Mouse (Mus musculus) right cerebral cortex, postnatal 10 days (tissue): ENCODE measurements around the gene Synj2.

Source experiments
- DNase-seq, 2 experiments: peaks; one replicate each; pipeline ENCODE4 v3.0.0; 2021; ENCODE audit warnings: low spot score in 2 of 2

The Synj2 gene

GRCm38 (mm10) chr17:5973536-5973935 is 32.5 kb downstream of the Synj2 start:
- DNase-seq: no peak

DNA sequence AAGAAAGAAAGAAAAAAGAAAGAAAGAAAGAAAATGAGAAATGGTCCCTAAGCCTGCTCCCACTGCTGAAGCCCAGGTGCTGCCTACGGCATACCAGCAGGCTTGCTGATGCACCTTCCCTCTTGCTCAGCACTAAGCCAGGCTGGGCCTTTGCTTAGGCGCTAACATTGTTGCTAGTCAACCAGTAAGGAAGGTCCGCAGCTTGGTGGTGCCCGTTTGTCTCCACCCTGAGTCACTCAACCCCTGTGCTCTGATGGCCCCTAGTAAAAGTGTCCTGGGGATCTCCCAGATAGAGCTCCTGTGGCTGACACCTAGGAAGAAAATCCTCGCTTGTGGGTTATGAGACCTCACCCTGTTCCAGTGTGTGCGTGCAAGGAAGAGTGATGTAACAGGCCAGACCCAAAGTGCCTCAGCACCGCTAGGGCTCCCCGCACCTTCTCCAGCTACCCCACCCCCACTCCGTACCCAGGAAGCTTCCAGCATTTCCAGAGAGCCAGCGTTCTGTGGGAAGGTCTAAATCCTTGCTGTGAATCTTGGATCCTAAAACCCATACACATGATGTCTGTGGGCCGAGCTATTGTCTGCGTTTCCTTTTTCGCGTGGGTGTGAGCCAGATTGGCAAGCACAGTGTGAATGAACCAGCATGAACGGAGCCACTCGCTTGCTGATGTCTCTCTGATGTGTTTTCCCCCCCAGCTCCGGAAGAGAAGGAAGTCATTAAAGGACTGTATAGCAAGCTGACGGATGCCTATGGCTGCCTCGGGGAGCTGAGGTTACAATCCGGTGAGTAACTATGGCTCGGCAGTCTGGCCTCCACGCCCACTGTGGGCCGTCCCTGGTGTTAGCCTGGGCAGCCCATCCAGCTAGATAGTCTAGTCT is 34.3 kb downstream of the Synj2 start:
- peak; percentile 83 to 90 for DNase-seq

DNA sequence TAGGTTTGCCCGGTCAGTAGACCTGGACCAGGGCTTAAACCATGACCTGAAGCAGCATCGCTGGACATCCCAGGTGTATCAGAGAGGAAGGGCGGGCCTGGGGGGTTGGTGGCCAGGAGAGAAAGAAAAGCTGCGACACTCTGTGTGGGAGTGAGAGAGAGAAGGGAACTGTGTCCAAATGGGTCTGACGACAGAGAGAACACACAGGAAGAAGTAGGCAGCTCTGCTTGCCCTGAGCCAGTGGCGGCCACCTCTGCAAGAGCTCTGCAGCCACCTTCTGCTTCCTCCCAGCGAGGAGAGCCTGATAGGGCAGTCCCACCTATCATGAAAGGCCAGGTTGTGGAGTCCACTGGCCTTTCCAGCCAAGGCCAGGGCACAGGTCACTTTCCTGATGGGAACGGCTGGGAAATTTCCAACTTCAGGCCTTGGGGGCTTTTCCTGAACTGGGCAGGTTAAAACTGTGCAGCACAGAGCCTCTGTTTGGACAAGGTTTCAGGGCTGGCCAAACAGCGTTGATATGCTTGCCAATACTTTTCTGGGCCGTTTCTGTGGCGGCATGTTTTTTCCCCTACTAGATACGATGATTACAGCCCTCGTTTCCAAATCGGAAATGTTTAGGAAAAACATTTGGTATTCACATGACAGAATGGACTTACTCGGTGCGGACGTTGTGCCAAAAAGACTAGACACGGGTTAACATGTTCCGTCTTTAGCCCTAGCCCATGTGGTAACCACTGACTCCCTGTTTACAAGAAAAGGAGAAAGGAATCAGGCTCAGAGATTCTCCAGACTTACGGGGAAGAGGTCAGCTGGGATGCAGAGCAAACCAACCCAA is 35.4 kb downstream of the Synj2 start:
- no peak for DNase-seq

DNA sequence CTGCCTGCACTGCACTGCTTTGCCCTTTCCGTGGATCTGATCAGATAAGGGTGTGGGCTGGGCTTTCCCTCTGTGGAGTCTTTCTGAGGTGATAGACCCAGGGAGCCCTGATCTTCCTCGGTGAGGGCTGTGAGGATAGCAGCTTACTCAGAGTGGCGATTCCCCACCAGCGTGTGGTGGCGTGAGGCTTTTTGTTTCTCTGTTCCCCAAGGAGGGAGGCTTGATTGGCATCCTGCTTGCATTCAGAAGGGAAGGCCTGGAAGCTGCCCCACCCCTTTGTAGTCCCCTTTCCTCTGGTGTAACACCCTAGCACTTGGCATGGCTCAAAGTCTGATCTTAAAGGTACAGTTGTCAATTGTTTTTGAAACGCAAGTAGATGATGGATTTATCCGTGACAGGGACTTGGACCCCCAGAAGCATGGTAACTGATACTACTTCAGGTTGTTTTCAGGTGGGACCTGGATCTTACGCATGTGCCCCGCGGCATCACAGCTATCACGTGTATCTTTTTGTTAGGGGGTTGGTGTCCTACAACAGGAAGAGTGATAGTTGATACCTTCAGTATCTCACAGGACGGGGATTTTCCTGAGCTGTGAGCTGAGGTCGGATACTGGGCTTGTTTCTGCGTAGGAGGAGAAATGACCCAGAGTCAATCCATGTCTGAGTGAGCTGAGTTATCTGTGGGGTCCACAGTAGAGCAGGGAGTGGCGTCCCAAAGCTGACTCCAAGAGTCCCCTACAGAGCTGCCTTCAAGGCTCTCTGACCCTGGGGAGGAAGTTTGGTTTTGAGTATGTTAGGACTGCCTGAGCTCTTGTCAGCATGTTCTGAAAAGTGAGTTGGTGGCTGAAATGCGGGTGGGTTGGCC is 36.2 kb downstream of the Synj2 start:
- DNase-seq: no peak

DNA sequence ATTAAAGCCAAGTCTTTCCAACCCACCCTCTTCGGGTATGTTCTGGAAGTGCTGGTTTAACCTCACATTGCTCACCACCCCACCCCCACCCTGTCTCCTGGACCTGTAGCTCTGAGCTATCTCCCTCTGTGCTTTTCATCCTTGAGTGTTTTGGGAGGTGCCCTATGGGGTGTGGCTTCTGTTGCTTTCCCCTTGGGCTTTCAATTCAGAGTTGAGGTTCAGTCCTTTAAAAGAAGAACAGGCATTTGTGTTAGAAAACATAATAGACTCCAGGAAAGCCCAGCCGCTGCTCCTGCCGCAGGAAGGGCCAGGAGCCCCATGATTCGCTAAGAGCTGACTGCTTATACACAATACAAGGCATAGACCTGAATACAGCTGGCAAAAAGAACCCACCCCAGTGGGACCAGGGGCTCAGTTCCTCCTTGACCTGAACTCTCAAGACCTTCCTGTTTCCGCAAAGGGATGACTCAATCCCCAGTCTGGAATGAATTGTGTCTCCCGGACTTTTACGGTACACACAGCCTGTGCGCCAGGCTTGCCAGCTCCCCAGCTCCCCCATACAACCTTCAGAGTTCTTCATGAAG is 36.9 kb downstream of the Synj2 start:
- no peak for DNase-seq

DNA sequence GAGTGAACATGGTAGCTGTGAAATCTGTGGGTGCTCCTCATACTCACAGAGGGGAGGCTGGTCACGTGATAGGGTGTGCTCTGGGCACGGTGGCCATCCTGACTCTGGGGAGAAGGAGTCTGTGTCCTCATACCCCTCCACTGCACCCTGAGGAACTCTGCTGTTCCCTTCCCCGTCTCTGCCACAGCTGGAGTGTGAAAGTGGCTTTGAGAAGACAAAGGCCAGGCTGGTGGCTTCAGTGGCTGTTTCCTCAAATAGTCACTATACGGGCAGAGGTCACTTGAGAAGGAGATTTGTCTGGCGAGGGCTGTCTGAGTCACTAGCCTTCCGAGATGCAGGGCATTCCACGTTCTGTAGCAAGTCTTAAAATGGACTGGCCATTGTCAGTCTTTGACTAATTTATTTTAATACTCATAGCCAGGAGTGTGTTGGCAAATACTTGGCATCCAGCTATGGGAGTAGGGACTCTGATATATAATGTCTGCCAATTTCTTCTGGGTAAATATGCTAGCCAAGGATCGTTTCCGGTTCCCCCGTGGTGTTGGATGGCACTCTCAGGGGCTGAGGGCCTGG is 37.5 kb downstream of the Synj2 start:
- no peak for DNase-seq

GRCm38 (mm10) chr17:5980860-5981259 is 39.8 kb downstream of the Synj2 start:
- no peak for DNase-seq

GRCm38 (mm10) chr17:5983150-5983549 is 42.1 kb downstream of the Synj2 start:
- DNase-seq: no peak

DNA sequence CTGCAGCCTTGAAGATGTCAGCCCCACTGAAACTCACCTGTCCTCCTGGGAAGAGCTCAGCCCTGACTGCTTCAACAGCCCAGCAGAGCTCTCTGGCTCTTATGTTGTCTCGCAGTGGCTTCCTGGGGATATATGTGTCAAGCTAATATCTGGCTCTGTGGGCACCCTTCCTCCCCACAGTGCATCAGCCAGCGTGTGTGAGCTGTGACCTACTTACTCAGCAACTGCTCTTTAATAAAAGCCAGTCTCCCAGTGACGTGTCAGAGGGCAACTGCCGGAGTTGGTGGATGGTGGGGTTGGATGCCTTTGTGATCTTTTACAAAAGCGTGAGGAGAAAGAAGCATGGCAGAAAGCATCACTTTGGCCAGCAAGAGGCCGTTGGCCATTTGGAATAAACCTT is 42.8 kb downstream of the Synj2 start:
- no peak for DNase-seq

DNA sequence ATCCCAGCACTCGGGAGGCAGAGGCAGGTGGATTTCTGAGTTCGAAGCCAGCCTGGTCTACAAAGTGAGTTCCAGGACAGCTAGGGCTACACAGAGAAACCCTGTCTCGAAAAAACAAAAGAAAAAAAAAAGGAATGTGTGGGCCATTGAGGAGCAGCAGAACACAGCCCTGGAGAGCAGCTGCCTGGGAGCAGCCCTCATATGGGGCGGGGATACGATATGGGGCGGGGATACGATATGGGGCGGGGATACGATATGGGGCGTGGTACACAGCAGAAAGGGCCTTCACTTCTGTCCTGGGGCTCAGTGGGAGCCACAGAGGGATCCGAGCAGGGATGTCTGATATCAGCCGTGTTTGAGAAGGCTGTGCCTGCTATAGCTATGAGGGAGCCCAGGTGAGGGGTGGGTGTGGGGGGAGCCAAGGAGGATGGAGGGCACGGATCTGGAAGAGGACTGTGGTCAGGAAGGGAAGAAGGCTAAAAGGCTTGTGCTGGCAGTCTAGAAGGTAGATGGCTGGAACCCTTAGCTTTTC is 43.7 kb downstream of the Synj2 start:
- DNase-seq: no peak

DNA sequence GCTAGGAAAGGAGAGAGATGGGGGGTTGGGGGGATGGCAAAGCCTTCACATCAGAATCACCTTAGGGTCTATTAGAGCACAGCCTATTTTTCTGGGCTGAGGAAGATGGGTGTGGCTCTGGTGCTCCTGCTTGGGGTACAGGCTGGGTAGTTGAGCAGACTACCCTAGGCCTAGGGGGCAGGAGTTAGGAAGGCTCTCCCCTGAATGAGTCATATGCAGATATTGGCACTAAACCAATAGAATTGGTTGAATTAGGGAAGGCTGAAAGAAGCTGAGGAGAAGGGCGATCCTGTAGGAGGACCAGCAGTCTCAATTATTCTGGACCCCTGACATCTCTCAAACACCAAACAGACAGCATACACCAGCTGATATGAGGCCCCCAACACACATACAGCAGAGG is 44.2 kb downstream of the Synj2 start:
- DNase-seq: no peak

GRCm38 (mm10) chr17:5987271-5988056 is 46.4 kb downstream of the Synj2 start:
- no peak for DNase-seq

GRCm38 (mm10) chr17:5988102-5988501 is 47.0 kb downstream of the Synj2 start:
- DNase-seq: no peak

DNA sequence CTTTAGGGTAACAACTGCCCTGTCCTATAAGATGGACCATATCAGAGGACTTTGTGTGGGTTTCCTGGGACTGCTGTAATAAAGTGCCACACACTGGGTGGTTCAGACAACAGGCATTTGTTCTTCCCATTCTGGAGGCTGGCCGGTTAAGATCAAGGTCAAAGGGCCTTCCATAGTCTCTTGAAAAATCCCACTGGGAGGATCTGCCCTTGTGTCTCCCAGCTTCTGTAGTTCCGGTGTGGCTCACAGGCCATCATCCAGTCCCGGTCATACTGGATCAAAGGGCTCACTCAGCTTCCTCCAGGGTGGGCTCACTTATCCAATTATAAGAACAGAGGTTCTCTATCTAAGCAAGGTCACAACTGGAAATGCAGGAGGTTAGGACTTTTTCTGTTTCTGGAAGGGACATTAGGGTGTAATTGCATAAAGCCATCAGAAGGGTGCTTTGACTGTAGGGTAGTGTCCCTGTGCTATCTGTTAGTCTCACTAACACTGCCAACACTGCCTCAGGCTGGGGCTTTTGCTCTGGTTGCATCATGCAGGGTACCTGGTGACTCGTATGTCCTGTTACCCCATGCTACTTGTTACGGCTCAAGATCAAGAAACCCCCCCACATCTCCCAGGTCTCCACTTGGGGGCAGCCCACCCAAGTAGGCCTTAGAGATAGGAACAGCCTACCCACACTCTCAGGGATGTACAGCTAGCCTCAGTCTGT is 51.9 kb downstream of the Synj2 start:
- DNase-seq: no peak

- no peak for DNase-seq
These were observed 52.6 kb downstream of the Synj2 start for GRCm38 (mm10) chr17:5993581-5994260.

- DNase-seq: no peak
These were observed 53.5 kb downstream of the Synj2 start for GRCm38 (mm10) chr17:5994606-5995005.

DNA sequence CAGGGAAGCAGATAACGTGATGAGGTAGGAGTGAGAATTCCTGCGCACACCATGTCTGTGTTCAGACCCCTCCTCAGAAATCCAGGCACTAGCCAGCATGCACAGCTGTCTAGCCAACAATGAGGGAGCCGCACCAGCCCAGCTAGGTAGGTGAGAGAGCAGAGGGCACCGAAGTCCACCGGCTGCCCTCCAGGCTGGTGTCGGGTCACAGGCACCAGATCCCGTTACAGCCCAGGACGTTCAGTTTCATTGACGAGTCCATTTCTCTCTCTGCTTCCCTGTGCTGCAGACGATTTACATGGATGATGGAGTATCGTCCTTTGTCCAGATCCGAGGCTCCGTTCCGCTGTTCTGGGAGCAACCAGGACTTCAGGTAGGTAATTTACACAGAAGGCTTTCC is 55.5 kb downstream of the Synj2 start:
- DNase-seq: no peak

DNA sequence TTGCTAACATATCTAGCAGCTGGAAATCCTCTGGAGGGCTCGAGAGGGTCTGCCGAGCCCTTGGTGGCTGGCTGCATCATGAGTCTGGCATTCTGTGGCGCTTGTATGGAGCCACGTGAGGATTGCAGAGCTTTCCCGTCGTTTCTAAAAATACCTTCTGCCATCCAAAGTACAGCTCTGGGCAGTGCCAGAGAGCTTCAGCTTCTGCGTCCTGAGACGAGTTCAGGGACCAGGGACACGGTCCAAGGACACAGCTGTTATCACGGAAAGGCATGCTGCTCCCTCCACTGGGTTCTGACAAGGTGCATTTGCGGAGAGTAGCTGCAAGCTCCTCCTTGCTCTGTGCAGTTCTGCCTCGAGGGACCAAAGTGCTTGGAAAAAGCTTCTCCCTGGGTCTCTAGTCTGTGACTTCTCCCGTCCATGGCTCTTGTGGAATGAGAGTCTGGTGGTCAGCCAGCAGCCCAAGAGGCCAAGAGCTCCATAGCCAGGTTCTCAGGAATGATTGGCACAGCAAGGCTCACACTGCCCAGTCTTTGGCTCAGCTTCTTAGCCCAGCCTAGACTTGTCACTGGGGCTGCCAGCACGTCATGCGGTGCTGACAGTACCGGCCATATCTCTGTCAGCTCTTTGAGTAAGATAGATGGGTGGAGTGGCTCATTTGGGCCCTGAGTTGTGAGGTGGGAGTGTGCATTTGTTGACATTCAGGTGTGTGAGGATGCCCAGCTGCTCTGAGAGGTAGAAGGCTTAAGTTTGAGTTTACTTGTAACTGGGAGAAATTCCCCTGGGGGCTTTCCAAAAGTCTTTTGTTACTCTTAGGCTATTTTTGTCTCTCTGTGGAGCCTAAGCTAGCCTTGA is 56.5 kb downstream of the Synj2 start:
- DNase-seq: no peak
